Mouse (Mus musculus) embryo, embryonic 9.5 days (tissue): Measurements from ENCODE around the gene Tbc1d16.

Experiments
- DNase-seq: peaks from one replicate; pipeline ENCODE4 v3.0.0-alpha.2; 2017; ENCODE audit errors: extremely low spot score

Tbc1d16 gene

GRCm38 (mm10) chr11:119208870-119209370 is 19.4 kb downstream of the Tbc1d16 start:
- DNase-seq: no peak

DNA sequence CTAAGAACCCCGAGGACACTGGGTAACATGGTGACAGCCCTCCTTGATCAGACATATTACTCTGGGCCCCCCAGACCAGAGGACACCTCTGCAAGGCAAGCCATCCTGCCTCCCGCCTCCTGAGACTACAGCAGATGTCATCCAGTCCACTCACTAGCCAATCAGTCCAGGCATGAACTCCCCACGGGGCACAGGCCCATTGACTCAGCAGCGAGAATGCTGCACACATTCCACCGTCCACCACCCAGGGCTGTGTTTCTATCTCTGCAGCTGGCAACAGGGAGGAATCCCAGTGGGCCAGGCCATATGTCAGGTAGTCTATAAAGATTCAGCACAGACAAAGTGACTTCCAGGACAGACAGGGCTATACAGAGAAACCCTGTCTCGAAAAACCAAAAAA is 20.3 kb downstream of the Tbc1d16 start:
- no peak for DNase-seq

GRCm38 (mm10) chr11:119206562-119206961 is 21.7 kb downstream of the Tbc1d16 start:
- DNase-seq: peak; percentile 67

DNA sequence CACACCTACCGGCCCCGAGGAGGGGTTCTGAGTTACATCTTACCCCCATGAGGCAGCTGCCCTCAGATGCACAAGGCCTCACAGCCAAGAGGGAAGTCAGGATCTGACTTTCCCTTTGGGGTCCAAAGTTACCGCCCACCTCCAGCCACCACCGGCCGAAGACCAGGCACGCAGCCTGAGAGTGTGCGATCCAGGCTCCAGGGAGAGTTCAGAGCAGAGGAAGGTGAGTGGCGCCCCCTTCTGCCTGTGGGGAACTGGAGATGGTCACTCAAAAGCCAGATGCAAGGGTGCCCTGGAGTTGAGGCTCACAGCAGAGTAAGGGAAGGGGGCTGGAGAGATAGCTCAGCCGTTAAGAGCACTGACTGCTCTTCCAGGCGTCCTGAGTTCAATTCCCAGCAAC is 22.6 kb downstream of the Tbc1d16 start:
- no peak for DNase-seq

DNA sequence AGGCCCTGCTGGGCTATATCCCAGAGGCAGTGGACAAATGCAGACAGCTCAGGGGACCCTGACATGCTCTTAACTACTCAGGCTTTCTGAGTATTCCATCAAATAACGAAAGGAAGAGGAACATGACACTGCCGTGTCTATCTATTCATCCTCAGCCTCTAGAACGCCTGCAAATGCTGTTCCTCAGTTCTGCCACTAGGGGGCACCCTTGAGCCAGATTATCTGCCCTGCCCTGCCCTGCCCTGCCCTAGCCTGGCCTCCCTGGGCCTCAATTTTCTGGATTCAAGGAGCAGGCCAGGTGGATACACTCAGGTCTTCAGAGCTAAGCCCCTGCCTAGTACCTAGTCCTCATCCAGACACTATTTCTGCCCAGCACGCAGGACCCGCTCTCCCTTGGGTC is 24.9 kb downstream of the Tbc1d16 start:
- DNase-seq: no peak

GRCm38 (mm10) chr11:119199233-119199601 is 29.1 kb downstream of the Tbc1d16 start:
- DNase-seq: no peak

- DNase-seq: no peak
Measured at GRCm38 (mm10) chr11:119198564-119199232, 29.6 kb downstream of the Tbc1d16 start.

DNA sequence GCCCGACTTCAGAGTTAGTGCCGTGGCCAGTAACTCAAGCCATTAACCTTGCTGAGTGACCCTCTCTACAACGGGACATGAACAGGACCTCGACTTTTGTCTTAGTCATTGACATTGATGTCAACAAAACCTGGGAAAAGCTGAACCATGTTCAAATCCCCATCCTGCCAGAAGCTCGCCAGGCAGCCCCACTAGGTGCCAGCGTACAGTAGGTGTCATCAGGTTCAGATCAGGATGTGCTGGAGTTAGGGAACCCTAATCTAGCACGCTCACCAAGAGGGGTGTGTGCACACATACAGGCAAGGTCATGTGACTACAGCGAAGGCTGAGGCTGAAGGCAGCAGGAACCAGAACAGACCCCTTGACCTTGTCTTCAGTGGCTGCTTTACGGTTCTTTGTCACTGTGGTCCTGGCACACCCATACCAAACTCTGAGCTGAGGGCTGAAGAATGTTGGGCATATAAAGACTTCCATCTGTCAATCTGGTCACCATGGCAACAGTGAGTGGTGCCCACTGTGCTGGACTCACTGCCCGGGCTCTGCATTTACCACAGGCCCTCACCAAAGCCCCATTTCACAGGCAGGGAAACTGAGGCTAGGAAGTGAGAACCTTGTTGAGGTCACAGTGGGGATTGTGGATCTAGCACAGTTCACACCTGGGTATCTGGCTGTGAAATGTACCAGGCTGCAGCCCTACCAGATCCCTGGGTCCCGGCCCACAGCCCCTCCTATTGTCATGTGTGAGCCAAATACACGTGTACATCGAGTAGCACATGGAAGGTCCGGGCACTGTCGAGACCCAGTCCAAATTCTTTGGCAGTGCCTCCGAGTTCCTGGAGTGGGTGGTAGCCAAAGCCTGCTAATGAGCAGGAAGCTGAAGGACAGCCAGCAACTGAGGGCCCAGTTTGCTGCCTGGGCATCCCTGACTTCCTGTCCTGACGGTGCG is 30.4 kb downstream of the Tbc1d16 start:
- DNase-seq: no peak

DNA sequence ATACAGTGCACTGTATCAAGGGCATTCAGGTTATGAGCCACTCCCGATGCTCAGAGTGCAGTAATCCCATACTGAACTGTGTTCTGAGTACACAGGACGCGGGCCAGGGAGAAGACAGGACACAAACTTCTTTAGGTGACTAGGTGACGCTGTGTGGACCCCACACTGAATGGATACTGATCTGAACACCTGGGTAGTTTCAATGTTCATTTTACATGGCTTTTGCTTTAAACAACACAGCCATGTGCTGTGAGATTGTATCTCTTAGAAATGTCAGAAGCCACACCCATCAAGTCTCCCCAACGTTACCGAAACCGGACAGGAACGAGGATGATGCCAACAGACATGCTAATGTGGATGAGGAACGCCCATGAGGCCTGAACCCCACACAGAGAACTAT is 35.7 kb downstream of the Tbc1d16 start:
- DNase-seq: no peak

GRCm38 (mm10) chr11:119192176-119192575 is 36.1 kb downstream of the Tbc1d16 start:
- DNase-seq: no peak

GRCm38 (mm10) chr11:119191606-119192081 is 36.7 kb downstream of the Tbc1d16 start:
- no peak for DNase-seq

GRCm38 (mm10) chr11:119190498-119190897 is 37.8 kb downstream of the Tbc1d16 start:
- peak; percentile 50 for DNase-seq

GRCm38 (mm10) chr11:119189319-119189718 is 39.0 kb downstream of the Tbc1d16 start:
- no peak for DNase-seq

GRCm38 (mm10) chr11:119188389-119188788 is 39.9 kb downstream of the Tbc1d16 start:
- no peak for DNase-seq

GRCm38 (mm10) chr11:119187800-119188197 is 40.5 kb downstream of the Tbc1d16 start:
- DNase-seq: no peak

DNA sequence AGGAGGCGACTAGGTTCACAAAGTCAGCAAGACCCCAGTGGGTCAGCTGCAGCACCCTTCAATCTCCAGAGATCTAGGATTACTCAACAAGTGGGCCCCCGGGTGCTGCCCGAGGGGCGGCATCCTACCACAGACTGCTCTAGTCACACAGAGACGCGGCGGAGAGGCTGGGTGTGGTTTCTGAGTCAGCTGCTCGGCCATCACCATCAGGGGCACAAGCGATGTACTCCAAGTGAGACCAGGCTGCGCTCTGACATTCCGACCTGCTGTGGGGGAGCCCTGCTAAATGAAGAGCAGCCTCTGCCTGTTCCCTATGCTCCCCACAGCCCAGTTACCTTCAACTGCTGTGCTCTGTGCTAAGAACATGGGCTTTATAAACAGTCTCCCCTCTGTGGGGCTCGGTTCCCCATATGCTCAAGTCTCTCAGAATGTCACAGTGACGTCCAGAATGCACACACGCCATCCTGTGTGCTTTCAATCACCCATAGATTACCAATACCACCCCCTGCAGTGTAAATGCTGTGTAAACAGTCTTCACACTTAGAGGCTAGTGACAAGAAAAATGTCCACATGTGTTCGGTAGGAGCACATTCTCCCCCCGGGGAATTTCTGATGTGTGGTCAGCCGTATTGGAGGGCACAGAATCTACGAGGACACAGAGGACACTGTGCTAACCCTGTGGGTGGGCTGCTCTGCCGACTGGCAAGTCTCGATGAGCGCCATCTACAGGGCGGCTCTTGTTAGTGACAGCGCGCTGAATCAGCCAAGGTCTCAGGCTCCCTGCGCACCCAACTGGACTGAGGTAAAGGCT is 41.1 kb downstream of the Tbc1d16 start:
- DNase-seq: peak; percentile 73

- no peak for DNase-seq
Measured at GRCm38 (mm10) chr11:119186381-119186780, 41.9 kb downstream of the Tbc1d16 start.

GRCm38 (mm10) chr11:119183684-119184310 is 44.5 kb downstream of the Tbc1d16 start:
- DNase-seq: no peak

GRCm38 (mm10) chr11:119181861-119182395 is 46.4 kb downstream of the Tbc1d16 start:
- DNase-seq: no peak

- no peak for DNase-seq
Measured at GRCm38 (mm10) chr11:119180824-119181582, 47.3 kb downstream of the Tbc1d16 start.
